Mouse (Mus musculus): ENCODE measurements around the gene Ubac1.

GRCm38 (mm10) chr2:26042603-26043002 is 21.1 kb upstream of the Ubac1 start:
- TF ChIP-seq CTCF (IDR thresholded peaks at IDR 0.05; ENCODE audit: low read depth, low read length) (no peak), POLR2A (IDR thresholded peaks at IDR 0.05; ENCODE audit: extremely low read depth, insufficient read depth, low read length) (no peak)

All from liver, adult 2 months (tissue).